Mouse (Mus musculus) thymus, adult 2 months (tissue): ENCODE measurements around the gene C2cd3.

Experiments
- CTCF ChIP-seq: fragments of 200-500 bp; IDR thresholded peaks from 2 replicates; pipeline ENCODE4 v1.5.1; 2012; ENCODE audit warnings: mild to moderate bottlenecking, control low read depth, low read length, moderate library complexity, borderline replicate concordance; ENCODE audit not compliant: control insufficient read depth, poor library complexity, insufficient read depth; ENCODE audit errors: extremely low read depth
- POLR2A ChIP-seq: fragments of 200-500 bp; IDR thresholded peaks from 2 replicates; pipeline ENCODE4 v1.6.1; 2012; ENCODE audit warnings: mild to moderate bottlenecking, low read length, control low read depth, moderate library complexity; ENCODE audit not compliant: control insufficient read depth, poor library complexity, insufficient read depth; ENCODE audit errors: extremely low read depth

DNA sequence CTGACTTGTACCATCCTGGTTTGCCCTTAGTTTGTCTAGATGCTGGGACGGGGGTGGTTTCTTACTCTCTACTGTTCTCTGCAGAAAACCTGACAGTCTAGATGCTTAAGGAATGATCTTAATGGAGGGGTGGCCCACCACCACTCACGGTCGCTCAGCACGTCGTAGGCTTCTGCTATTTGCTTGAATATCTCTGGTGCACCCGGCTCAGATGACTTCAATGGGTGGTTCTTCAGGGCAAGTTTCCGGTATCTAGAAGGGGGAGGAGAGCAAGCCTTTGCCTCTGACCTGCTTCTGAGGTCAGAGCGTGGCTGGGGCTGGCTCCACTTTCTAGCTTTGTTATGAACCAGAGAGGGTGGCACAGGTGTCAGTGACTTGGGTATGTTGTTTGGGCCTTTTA lies 139.6 kb downstream of the C2cd3 start:
- TF ChIP-seq POLR2A (no peak), CTCF (no peak)
